Mouse (Mus musculus) lung, embryonic 14.5 days (tissue): ENCODE measurements around the gene Lrrn4. TPM values are rescaled to one million over a fixed set of nuclear protein-coding genes. Genes with fewer than 3 reads are reported as not detected.

Experiments
- ATAC-seq: fragments of 200-750 bp; cut with Nextera tagmentation; 2 replicates; pipeline ENCODE4 v1.8.0; 2017; ENCODE audit warnings: mild to moderate bottlenecking, moderate TSS enrichment, moderate library complexity; ENCODE audit not compliant: insufficient read depth
- DNase-seq: peaks from one replicate; pipeline ENCODE4 v3.0.0-alpha.2; 2015
- H3K27ac ChIP-seq: fragments of 300-500 bp; sonication (generic); 2 replicates; pipeline ENCODE4 v1.5.1; 2014; ENCODE audit warnings: low read depth, mild to moderate bottlenecking, moderate library complexity
- H3K27me3 ChIP-seq: fragments of 300-500 bp; sonication (generic); 2 replicates; pipeline ENCODE4 v1.6.1; 2014; ENCODE audit warnings: low read length, control low read depth; ENCODE audit not compliant: insufficient read depth
- H3K36me3 ChIP-seq: fragments of 300-500 bp; sonication (generic); 2 replicates; pipeline ENCODE4 v1.6.1; 2014; ENCODE audit warnings: control low read depth; ENCODE audit not compliant: insufficient read depth
- H3K4me1 ChIP-seq: fragments of 300-500 bp; sonication (generic); 2 replicates; pipeline ENCODE4 v1.6.1; 2014; ENCODE audit warnings: antibody characterized with exemption, control low read depth; ENCODE audit not compliant: insufficient read depth
- H3K4me2 ChIP-seq: fragments of 300-500 bp; sonication (generic); 2 replicates; pipeline ENCODE4 v1.6.1; 2014; ENCODE audit warnings: mild to moderate bottlenecking
- H3K4me3 ChIP-seq: fragments of 300-500 bp; sonication (generic); 2 replicates; pipeline ENCODE4 v1.5.1; 2014; ENCODE audit warnings: low read depth, low read length
- H3K9ac ChIP-seq: fragments of 300-500 bp; sonication (generic); 2 replicates; pipeline ENCODE4 v1.6.1; 2014
- H3K9me3 ChIP-seq: fragments of 300-500 bp; sonication (generic); 2 replicates; pipeline ENCODE4 v1.6.1; 2016; ENCODE audit warnings: low read depth, low read length, control low read depth
- CTCF ChIP-seq: IDR thresholded peaks from 2 replicates; pipeline ENCODE4 v1.5.1; 2016; ENCODE audit warnings: antibody characterized with exemption, low read depth
- WGBS: fragments of 180-500 bp; shearing (Covaris S2); extraction: QIAGEN DNeasy Blood & Tissue Kit; methylation state at CpG from one replicate; pipeline ENCODE4 v1.1.7; 2014; 5-methylcytosine and 5-hydroxymethylcytosine counted together
- polyA plus RNA-seq: library from polyadenylated mRNA; unstranded; fragments of >200 nt; fragmentation: Nextera tagmentation; extraction: Ambion mirVana; gene quantifications from 2 replicates; pipeline ENCODE4 v1.2.1, GENCODE M21; 2014

The Lrrn4 gene
- polyA plus RNA-seq, 1 experiment from 2014 or later: 4.7 TPM

DNA sequence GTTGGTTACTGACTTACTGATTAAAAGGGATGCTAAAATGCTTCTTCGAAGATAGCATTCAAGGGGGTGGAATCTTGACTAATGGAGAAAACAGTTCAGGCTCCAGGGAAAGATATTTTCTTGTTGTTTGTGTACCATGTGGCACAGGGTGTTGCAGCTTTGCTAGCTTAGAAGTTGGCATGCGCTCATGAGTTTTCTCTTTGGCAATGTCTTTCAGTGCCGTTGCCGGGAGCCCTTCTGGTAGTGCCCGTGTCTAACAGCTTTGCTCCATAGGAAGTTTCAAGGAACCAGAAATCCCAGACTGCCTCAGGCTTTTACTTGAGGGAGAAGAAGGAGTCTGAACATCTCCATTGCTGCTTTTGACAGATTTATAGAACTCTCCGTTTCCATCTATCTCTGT is 31.6 kb downstream of the Lrrn4 start:
- no peak overlapping the region for H3K27ac ChIP-seq
- peaks cover 22% of the 10 kb centered on the region; the same call in 1 of the 2 replicates for H3K36me3 ChIP-seq
- H3K9me3 ChIP-seq: no peaks in the 10 kb centered on the region
- no peak for DNase-seq
- no peak for TF ChIP-seq CTCF
- no peak overlapping the region for H3K4me2 ChIP-seq
- ATAC-seq: no peak
- 89% methylated on average over 6 of the region's 6 CpGs for WGBS
- 0 out of 2 replicates have a peak, but pooled peaks cover 3% of the 10 kb centered on the region for H3K4me1 ChIP-seq
- no peak overlapping the region for H3K4me3 ChIP-seq
- H3K27me3 ChIP-seq: no peaks in the 10 kb centered on the region
- no peak overlapping the region for H3K9ac ChIP-seq

DNA sequence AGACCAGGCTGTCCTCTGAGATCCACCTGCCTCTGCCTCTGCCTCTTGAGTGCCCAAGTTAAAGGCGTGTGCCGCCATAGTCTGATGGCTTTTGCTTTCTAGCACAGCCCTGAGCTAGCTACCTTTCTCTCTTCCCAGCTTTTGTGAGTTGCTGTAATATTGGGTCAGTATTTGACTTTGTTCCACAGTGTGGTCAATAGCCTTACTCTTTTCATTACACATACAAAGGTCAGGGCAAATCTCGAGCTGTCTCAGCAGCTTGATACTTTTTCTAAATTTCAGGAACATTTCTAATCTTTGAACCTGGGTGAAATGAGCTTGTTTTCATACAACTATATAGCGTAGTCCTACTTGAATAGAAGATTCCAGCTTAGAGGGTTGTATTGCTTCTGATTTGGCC is 32.3 kb downstream of the Lrrn4 start:
- Histone ChIP-seq H3K27ac (no peak overlapping the region), H3K4me2 (peak overlapping the region; percentile 86; the same call in 1 of the 2 replicates), H3K36me3 (peaks cover 23% of the 10 kb centered on the region; the same call in 1 of the 2 replicates), H3K4me1 (0 out of 2 replicates have a peak, but pooled peaks cover 3% of the 10 kb centered on the region), H3K9me3 (no peaks in the 10 kb centered on the region), H3K9ac (no peak overlapping the region), H3K4me3 (no peak overlapping the region), H3K27me3 (no peaks in the 10 kb centered on the region)
- ATAC-seq (no peak), DNase-seq (no peak)
- no peak for TF ChIP-seq CTCF
- WGBS: 90% methylated on average over 4 of the region's 4 CpGs

- ATAC-seq (no peak), DNase-seq (peak; percentile 3)
- Histone ChIP-seq H3K9ac (peak overlapping the region; percentile 82), H3K4me1 (0 out of 2 replicates have a peak, but pooled peaks cover 3% of the 10 kb centered on the region), H3K4me3 (peak overlapping the region; percentile 87), H3K9me3 (no peaks in the 10 kb centered on the region), H3K4me2 (peak overlapping the region; percentile 86), H3K27ac (no peak overlapping the region), H3K36me3 (peaks cover 27% of the 10 kb centered on the region), H3K27me3 (no peaks in the 10 kb centered on the region)
- TF ChIP-seq CTCF: no peak
- WGBS: 20% methylated on average over 7 of the region's 7 CpGs
Measured at GRCm38 (mm10) chr2:132847581-132847980, 33.1 kb downstream of the Lrrn4 start.

DNA sequence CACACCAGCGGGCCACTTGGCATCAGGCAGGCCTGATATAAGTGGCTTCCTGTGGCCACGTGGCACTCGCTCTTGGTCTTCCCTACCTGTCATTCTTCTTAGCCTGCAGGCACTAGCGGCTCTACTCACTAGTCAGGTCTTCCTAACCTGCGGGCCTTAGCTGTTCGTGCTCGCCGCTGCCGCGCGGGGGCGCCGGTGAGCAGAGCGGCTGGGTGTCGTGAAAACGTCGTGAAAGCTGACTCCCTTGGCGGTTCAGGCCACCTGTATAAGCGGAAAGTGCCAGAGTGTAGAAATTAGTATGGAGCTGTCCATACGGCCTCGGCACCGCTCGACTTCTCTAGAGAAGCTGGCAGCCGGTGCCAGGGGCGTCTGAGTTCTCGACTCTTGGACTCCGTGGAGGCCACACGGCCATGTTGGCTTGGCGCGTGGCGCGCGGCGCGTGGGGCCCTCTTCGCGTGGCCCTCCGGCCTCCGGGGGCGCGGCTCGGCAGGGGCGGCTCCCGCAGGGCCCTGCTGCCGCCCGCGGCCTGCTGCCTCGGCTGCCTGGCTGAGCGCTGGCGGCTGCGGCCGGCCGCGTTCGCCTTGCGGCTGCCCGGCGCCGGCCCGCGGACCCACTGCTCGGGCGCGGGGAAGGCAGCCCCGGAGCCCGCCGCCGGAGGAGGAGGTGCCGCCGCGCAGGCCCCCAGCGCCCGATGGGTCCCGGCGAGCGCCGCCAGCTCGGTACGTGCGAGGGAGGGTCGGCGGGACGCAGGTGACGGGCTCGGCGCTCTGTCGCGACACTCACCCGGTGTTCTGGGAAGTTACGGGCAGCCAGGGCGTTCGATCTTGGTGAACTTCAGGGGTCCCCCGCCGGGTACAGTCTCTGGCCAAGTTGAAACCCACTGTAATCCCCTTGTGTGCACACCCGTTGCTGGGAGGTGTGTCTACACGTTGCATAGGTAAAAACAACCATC is 34.0 kb downstream of the Lrrn4 start, which contains the start of gene Crls1:
TSS of gene Crls1 (plus strand) at position 260 of the 952 bp plus-strand sequence.
- Histone ChIP-seq H3K4me3 (peak within 1 kb of the TSS; percentile 87), H3K9me3 (no peaks in the 10 kb centered on the region), H3K4me2 (peak within 1 kb of the TSS; percentile 86), H3K27me3 (no peaks in the 10 kb centered on the region), H3K36me3 (peaks cover 24% of the 10 kb centered on the region), H3K9ac (peak within 1 kb of the TSS; percentile 82), H3K27ac (peak within 1 kb of the TSS; percentile 77), H3K4me1 (0 out of 2 replicates have a peak, but pooled peaks cover 3% of the 10 kb centered on the region)
- DNase-seq (peak; percentile 95), ATAC-seq (peak; percentile 92)
- TF ChIP-seq CTCF: peak; percentile 99
- WGBS: under 1% methylated on average over 83 of the region's 96 CpGs

GRCm38 (mm10) chr2:132841071-132841470 is 39.6 kb downstream of the Lrrn4 start:
- WGBS: 93% methylated on average over 4 of the region's 4 CpGs
- no peaks in the 10 kb centered on the region for H3K4me1 ChIP-seq
- H3K4me3 ChIP-seq: no peak overlapping the region
- ATAC-seq (no peak), DNase-seq (no peak)
- H3K9me3 ChIP-seq: no peaks in the 10 kb centered on the region
- no peaks in the 10 kb centered on the region for H3K27me3 ChIP-seq
- no peak overlapping the region for H3K9ac ChIP-seq
- no peak overlapping the region for H3K27ac ChIP-seq
- H3K36me3 ChIP-seq: peaks cover 35% of the 10 kb centered on the region; the same call in 1 of the 2 replicates
- no peak for TF ChIP-seq CTCF
- H3K4me2 ChIP-seq: no peak overlapping the region

Other genes with a start within 250 kb of the Lrrn4 start
- 12.0 and 12.7 TPM in 2 replicates for gene Shld1, start 194.0 kb downstream of the Lrrn4 start, polyA plus RNA-seq
- 0.14 and 0.28 TPM in 2 replicates for gene Chgb, start 99.6 kb downstream of the Lrrn4 start, polyA plus RNA-seq
- gene Trmt6, start 64.8 kb downstream of the Lrrn4 start, polyA plus RNA-seq: 29.9 and 33.4 TPM in 2 replicates
- gene Mcm8, start 64.8 kb downstream of the Lrrn4 start, polyA plus RNA-seq: 15.5 and 17.0 TPM in 2 replicates
- 28.5 and 28.6 TPM in 2 replicates for gene Crls1, start 34.2 kb downstream of the Lrrn4 start, polyA plus RNA-seq
- gene Fermt1, start 65.0 kb upstream of the Lrrn4 start, polyA plus RNA-seq: 4.6 and 5.4 TPM in 2 replicates